Mouse (Mus musculus) testis, adult 2 months (tissue): ENCODE measurements around the gene Cdh23.

ENCODE experiments used
- CTCF ChIP-seq: fragments of 200-500 bp; IDR thresholded peaks from 2 replicates; pipeline ENCODE4 v1.5.1; 2012; ENCODE audit warnings: low read depth, mild to moderate bottlenecking, inconsistent platforms, low read length, moderate library complexity; ENCODE audit not compliant: control insufficient read depth, insufficient read depth, insufficient replicate concordance
- POLR2A ChIP-seq: fragments of 200-500 bp; IDR thresholded peaks from 2 replicates; pipeline ENCODE4 v1.6.1; 2012; ENCODE audit warnings: low read depth, mild to moderate bottlenecking, inconsistent platforms, low read length, moderate library complexity; ENCODE audit not compliant: control insufficient read depth

DNA sequence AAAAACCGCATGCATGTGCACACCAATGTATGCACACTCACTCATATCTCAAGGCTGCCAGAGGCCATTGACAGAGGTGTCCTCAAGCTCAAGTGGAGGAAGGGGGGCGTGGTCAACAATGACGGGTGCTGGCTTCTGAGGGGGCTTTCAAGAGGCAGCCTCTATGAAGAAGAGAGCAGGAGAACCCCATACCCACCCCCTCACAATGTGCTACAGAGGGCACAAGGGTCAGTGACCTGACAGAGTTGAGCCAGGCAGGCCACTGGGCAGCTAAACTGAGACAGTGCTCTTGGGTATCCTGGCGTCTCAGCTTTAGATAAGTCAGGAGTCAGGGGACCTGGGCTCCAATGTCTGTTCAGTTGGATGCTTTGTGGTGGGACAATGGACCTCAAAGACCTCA, 6.9 kb downstream of the Cdh23 start:
- TF ChIP-seq CTCF (no peak), POLR2A (no peak)
